Mouse (Mus musculus) heart, postnatal 0 days (tissue): ENCODE measurements at regions not wholly inside any gene's neighbourhood (a gene's known extent, or its start where the extent isn't known, plus 50 kb on each side); places are given as distances from the start of the nearest gene placed in this dataset.

Experiments used
- ATAC-seq: fragments of 200-750 bp; cut with Nextera tagmentation; 2 replicates; pipeline ENCODE4 v1.8.0; 2017; ENCODE audit warnings: low read depth, moderate number of reproducible peaks, moderate library complexity; ENCODE audit not compliant: insufficient read depth
- DNase-seq: peaks from one replicate; pipeline ENCODE4 v3.0.0-alpha.2; 2016; ENCODE audit warnings: low spot score
- H3K27ac ChIP-seq: fragments of 300-500 bp; sonication (generic); 2 replicates; pipeline ENCODE4 v1.5.1; 2014; ENCODE audit warnings: low read depth, mild to moderate bottlenecking
- H3K27me3 ChIP-seq: fragments of 300-500 bp; sonication (generic); 2 replicates; pipeline ENCODE4 v1.6.1; 2014; ENCODE audit warnings: low read length, mixed read lengths; ENCODE audit not compliant: control insufficient read depth, insufficient read depth
- H3K36me3 ChIP-seq: fragments of 300-500 bp; sonication (generic); replicated peaks from 2 replicates; pipeline ENCODE4 v1.6.1; 2014; ENCODE audit warnings: low read length, mixed read lengths; ENCODE audit not compliant: control insufficient read depth, insufficient read depth
- H3K4me1 ChIP-seq: fragments of 300-500 bp; sonication (generic); 2 replicates; pipeline ENCODE4 v1.6.1; 2014; ENCODE audit warnings: antibody characterized with exemption; ENCODE audit not compliant: control insufficient read depth, insufficient read depth
- H3K4me2 ChIP-seq: fragments of 300-500 bp; sonication (generic); 2 replicates; pipeline ENCODE4 v1.6.1; 2014; ENCODE audit warnings: low read depth, mild to moderate bottlenecking, low read length, moderate library complexity
- H3K4me3 ChIP-seq: fragments of 300-500 bp; sonication (generic); 2 replicates; pipeline ENCODE4 v1.5.1; 2014; ENCODE audit warnings: low read depth, low read length
- H3K9ac ChIP-seq: fragments of 300-500 bp; sonication (generic); replicated peaks from 2 replicates; pipeline ENCODE4 v1.6.1; 2014; ENCODE audit warnings: low read depth, low read length, mixed read lengths
- H3K9me3 ChIP-seq: fragments of 300-500 bp; sonication (generic); replicated peaks from 2 replicates; pipeline ENCODE4 v1.6.1; 2016; ENCODE audit warnings: low read length; ENCODE audit not compliant: control insufficient read depth
- CTCF ChIP-seq: IDR thresholded peaks from 2 replicates; pipeline ENCODE4 v1.5.1; 2016; ENCODE audit warnings: antibody characterized with exemption, control low read depth, low read depth
- EP300 ChIP-seq: IDR thresholded peaks from 2 replicates; pipeline ENCODE4 v1.6.1; 2016; ENCODE audit warnings: antibody characterized with exemption, low read depth
- WGBS: fragments of 180-500 bp; shearing (Covaris S2); extraction: QIAGEN DNeasy Blood & Tissue Kit; methylation state at CpG from one replicate; pipeline ENCODE4 v1.1.7; 2014; 5-methylcytosine and 5-hydroxymethylcytosine counted together

- WGBS = 58% methylated on average over 7 of the region's 7 CpGs
- Histone ChIP-seq H3K36me3 (no peaks in the 10 kb centered on the region), H3K9me3 (no peaks in the 10 kb centered on the region), H3K9ac (no peak overlapping the region), H3K27ac (peak overlapping the region; percentile 9; the same call in 1 of the 2 replicates), H3K4me2 (no peak overlapping the region), H3K4me1 (0 out of 2 replicates have a peak, but pooled peaks cover 5% of the 10 kb centered on the region), H3K4me3 (no peak overlapping the region), H3K27me3 (no peaks in the 10 kb centered on the region)
- ATAC-seq = no peak
- DNase-seq = no peak
- no peak for TF ChIP-seq CTCF
- no peak for TF ChIP-seq EP300
Measured at GRCm38 (mm10) chr3:137783937-137784911, 80.1 kb upstream of the H2afz start.

GRCm38 (mm10) chr3:137785224-137785623 lies 79.1 kb upstream of the H2afz start:
- TF ChIP-seq EP300 (no peak), CTCF (no peak)
- ATAC-seq (peak; percentile 75), DNase-seq (peak; percentile 77)
- Histone ChIP-seq H3K4me2 (no peak overlapping the region; the same call in 1 of the 2 replicates), H3K36me3 (no peaks in the 10 kb centered on the region), H3K4me3 (no peak overlapping the region), H3K27ac (peak overlapping the region; percentile 9), H3K9ac (no peak overlapping the region), H3K9me3 (no peaks in the 10 kb centered on the region), H3K4me1 (0 out of 2 replicates have a peak, but pooled peaks cover 3% of the 10 kb centered on the region), H3K27me3 (no peaks in the 10 kb centered on the region)
- WGBS = 32% methylated on average over 7 of the region's 7 CpGs

DNA sequence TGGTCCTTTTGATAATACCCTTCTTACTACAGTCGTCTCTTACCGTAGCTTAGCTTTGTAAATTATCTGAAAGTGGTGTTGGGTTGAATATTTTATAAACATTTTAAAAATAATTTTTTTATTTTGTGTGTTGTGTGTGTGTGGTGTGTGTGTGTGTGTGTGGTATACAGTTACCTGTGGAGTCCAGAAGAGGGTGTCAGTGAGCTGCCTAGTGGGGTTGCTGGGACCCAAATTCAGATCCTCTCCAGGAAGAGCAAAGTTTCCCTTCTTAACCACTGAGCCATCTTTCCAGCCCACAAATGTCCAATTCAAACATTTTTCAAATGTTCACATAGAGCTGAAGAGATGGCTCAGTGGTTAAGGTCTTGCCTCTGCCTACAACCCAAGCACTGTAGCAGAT lies 78.4 kb upstream of the H2afz start:
- Histone ChIP-seq H3K36me3 (no peaks in the 10 kb centered on the region), H3K4me3 (no peak overlapping the region), H3K27me3 (no peaks in the 10 kb centered on the region), H3K4me1 (no peaks in the 10 kb centered on the region), H3K27ac (no peak overlapping the region), H3K9ac (no peak overlapping the region), H3K9me3 (no peaks in the 10 kb centered on the region), H3K4me2 (no peak overlapping the region)
- 19% methylated on average over 2 of the region's 2 CpGs for WGBS
- ATAC-seq (no peak), DNase-seq (no peak)
- TF ChIP-seq CTCF (no peak), EP300 (no peak)

DNA sequence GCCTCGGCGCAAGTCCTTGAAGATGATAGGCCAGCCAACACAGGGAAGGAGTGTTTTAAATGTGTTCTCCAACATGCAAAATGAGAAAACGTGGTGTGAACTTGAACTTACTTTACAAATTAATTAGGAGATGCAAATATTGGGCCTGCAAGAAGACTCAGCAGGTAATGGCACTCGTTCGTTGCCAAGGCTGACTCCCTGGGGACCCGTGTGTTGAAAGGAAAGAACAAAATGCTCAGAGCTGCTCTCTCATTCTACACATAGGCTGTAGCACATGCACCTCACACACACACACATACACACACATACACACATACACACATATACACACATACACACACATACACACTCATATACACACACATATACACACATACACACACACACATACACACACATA lies 74.6 kb upstream of the H2afz start:
- Histone ChIP-seq H3K4me2 (no peak overlapping the region), H3K36me3 (no peaks in the 10 kb centered on the region), H3K9me3 (no peaks in the 10 kb centered on the region), H3K4me1 (no peaks in the 10 kb centered on the region), H3K9ac (no peak overlapping the region), H3K27me3 (no peaks in the 10 kb centered on the region), H3K27ac (no peak overlapping the region), H3K4me3 (no peak overlapping the region)
- DNase-seq (no peak), ATAC-seq (no peak)
- TF ChIP-seq EP300 (no peak), CTCF (no peak)
- 68% methylated on average over 6 of the region's 6 CpGs for WGBS

GRCm38 (mm10) chr3:137790340-137790739 lies 73.9 kb upstream of the H2afz start:
- H3K27ac ChIP-seq = no peak overlapping the region
- no peaks in the 10 kb centered on the region for H3K27me3 ChIP-seq
- H3K9ac ChIP-seq = no peak overlapping the region
- no peak overlapping the region for H3K4me2 ChIP-seq
- TF ChIP-seq EP300 (no peak), CTCF (no peak)
- no peaks in the 10 kb centered on the region for H3K4me1 ChIP-seq
- 34% methylated on average over 7 of the region's 7 CpGs for WGBS
- no peak overlapping the region for H3K4me3 ChIP-seq
- no peak for ATAC-seq
- H3K9me3 ChIP-seq = no peaks in the 10 kb centered on the region
- H3K36me3 ChIP-seq = no peaks in the 10 kb centered on the region
- DNase-seq = peak; percentile 23
